Mouse (Mus musculus) embryo, embryonic 9.5 days (tissue): Measurements from ENCODE around the gene Slco2a1.

Experiments
- DNase-seq: peaks from one replicate; pipeline ENCODE4 v3.0.0-alpha.2; 2017; ENCODE audit errors: extremely low spot score

Slco2a1 gene

DNA sequence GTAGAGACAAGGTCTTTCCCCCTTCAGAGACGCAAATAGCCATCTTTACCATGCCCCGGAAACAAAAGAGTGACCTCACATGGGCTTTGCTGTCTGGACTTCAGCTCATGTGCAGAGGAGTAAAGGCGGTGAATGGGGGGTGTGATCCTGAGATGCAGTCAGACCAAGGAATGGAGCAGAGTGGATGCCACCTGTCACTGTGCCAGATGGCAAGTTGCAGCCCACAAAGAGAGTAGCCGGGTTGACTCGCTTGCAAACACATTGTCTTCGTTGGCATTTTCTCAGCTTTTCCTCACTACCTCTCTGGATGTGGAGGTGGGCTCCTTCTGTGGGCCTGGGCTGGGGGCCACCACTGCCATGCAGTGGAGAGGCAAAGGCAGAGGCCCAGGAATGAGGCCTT is 98.2 kb downstream of the Slco2a1 start:
- no peak for DNase-seq

GRCm38 (mm10) chr9:103087301-103087700 is 98.8 kb downstream of the Slco2a1 start:
- no peak for DNase-seq

- DNase-seq: no peak
Measured at GRCm38 (mm10) chr9:103088661-103089060, 100.1 kb downstream of the Slco2a1 start.

DNA sequence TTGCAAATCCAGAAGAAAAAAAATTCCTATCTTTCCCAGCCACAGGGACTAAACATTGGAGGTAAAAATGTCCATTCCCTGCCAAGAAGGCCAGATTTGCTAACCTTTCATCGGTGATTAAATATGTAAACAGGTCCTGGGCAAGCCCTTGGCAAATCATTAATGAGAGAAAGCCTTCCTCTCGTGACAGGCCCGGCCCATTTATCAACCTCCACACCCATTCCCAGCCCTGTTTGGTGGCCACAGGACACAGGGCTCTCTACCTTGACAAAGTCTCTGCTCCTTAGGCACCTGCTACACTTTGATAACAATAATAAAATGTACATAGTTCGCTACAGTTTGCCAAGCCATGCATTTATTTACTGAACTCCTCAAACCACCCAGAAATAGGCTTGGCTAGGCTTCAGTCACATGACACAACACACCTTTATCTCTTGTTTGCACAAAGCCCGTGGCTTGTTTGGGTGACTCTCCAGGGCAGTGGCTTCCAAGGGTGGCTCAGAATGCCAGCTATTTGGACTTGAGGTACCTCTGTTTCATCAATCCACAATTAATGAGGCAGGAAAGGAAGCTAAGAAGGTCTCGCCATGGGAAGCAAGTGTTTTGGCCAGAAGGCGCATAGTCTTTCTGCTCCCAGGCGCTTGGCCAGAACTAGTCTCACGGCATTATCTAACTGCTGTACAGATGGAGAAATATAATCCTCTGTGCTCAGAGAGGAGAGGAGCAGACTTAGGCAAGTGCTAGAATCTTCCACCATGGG is 101.8 kb downstream of the Slco2a1 start:
- no peak for DNase-seq

- no peak for DNase-seq
Measured at GRCm38 (mm10) chr9:103091039-103091883, 102.7 kb downstream of the Slco2a1 start.

- peak; percentile 86 for DNase-seq
Measured at GRCm38 (mm10) chr9:103092248-103092647, 103.7 kb downstream of the Slco2a1 start.

GRCm38 (mm10) chr9:103093681-103094080 is 105.2 kb downstream of the Slco2a1 start:
- no peak for DNase-seq

DNA sequence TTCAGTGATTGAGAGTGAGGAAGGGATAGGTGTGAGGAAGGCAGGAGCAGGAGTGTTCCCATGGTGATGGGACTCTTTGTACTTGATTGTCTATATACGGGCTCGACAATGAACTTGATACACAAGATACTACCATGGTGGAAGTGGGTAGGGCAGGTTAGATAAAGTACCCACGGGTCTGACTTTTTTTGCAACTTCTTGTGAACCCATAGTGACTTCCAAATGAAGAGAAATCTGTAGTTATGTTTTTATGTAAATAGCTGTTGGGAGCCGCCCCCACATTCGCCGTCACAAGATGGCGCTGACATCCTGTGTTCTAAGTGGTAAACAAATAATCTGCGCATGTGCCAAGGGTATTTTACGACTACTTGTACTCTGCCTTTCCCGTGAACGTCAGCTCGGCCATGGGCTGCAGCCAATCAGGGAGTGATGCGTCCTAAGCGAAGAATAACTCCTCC is 119.9 kb downstream of the Slco2a1 start:
- peak; percentile 68 for DNase-seq

- no peak for DNase-seq
Measured at GRCm38 (mm10) chr9:103108943-103109670, 120.6 kb downstream of the Slco2a1 start.

GRCm38 (mm10) chr9:103109911-103110310 is 121.4 kb downstream of the Slco2a1 start:
- DNase-seq: no peak

DNA sequence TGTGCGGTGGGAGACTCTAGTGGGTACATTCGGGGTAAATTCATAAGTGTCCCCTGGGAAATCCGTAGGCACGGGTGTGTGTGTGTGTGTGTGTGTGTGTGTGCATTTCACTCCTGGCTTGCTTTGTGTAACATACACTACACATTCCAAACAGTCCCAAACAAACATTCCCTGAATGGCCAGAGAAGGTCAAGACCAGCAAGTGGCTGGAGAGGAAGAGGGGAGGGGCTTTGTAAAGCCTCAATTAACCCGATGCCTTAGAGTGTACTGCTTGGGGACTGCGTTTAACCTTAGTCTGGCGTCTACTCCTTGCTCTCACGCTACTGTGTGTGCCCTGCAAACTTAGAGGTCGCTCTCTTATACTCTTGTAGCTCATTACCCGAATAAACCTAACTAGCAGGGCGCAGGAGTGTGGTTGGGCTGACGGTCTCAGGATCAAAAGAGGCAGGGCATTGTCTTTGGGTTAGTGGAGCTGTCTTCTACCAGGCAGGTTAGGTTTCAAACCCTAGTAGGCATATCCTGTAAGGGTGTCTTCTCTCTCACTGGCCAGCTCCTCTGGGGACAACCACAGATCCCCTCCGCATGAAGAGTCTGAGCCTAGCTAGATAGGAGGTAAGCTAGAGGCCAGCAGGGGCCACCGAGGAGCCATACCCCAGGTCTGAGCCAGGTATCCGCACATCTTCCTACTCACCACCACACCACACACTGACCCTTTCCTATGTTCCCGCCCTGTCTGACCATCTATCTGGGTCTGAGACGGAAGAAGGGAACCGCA is 122.4 kb downstream of the Slco2a1 start:
- no peak for DNase-seq

DNA sequence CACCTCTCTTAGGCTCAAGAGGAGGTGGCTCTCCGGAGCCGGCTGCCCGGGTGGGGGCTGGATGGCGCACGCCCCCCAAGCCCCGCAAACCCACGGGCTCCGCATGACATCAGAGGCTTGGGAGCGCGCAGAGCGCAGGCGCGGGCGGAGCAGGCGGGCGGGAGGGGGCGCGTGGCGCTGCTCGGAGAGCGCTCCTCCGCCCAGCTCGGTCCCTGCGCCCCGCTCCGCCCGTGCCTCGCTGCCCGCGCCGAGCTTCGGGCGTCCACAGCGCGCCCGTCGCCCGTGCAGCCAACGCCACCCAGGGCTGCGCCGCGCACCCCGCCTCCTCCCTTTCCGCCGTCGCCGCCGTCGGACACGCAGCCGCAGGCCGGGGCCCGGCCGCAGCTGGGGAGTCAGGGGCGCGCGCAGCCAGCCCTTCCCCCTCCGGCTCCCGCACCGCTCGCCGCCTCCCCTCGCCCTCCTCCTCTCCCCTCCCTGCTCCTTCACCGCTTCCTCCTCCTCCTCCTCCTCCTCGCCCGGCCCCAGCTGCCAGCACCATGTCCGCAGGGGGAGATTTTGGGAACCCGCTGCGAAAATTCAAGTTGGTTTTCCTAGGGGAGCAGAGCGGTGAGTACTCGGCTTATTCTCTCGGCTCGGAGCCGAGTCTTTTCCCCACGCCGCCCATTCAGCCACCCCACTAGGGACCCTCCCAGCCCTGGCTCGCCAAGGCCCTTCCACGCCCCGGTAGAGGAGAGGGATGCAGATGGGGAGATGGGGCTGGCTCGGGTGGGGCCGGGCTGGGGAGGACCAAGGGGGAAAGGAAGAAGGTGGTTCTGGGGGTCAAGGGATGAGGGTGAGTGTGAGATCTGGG is 123.3 kb downstream of the Slco2a1 start, which contains the start of gene Rab6b:
TSS of gene Rab6b (plus strand) at position 167 of the 850 bp plus-strand sequence.
- DNase-seq: peak; percentile 61

- no peak for DNase-seq
Measured at GRCm38 (mm10) chr9:103112471-103113271, 124.2 kb downstream of the Slco2a1 start.

DNA sequence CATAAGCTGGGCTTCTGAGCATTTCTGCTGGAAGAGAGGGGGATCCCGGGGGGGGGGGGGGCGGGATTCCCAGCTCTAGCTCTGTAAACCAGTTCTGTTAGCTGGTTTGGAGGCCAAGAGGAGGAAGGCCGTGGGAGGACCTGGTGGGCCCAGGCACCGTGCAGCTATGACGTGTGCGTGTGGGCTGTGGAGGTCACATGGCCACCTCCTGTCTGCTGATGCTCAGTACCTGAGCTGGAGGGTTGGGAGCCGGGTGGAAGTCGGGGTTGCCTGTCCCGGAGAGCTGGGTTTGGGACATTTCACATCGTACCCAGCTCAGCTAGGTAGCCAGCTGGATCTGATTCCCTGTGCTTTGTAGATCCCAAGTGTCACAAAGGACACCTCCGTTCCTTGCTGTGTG is 124.8 kb downstream of the Slco2a1 start:
- DNase-seq: no peak

DNA sequence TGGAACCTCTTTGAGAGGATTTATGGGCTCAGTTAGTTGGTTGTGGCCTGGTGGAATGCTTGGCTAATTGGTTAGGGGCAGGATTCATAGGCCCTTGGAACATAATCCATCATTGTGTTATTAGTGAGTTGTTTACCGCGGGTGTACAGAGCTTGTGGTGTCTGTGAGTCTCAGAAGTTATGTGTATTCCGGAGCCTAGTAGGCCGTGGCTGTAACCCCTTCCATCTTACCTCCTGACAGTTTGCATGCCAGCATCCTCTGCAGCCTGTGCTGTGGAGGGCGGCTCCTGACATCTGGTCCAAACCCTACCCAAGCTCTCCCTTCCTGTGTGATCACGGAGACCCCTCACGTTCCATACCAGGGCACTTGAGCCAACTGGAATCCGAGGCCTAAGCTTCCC is 125.8 kb downstream of the Slco2a1 start:
- DNase-seq: no peak

DNA sequence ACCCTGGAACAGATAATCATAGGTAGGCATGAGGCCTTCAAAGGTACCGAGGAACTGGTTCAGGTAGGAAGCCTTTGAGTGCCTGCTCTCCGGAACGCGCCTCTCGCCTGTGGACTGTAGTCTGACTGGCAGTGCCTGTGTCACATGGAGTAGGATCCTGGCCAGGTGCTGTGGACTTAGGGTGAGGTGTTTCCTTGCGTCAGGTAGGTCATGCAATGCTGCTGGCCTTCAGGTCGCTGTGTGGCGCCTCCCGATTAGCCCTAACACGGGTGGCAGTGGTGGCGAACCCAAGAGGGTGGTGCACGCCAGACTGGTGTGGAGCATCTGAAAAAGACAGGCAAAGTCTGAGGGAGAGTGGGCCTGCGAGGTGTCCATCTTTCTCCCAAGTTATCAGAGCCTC is 126.4 kb downstream of the Slco2a1 start:
- DNase-seq: no peak

DNA sequence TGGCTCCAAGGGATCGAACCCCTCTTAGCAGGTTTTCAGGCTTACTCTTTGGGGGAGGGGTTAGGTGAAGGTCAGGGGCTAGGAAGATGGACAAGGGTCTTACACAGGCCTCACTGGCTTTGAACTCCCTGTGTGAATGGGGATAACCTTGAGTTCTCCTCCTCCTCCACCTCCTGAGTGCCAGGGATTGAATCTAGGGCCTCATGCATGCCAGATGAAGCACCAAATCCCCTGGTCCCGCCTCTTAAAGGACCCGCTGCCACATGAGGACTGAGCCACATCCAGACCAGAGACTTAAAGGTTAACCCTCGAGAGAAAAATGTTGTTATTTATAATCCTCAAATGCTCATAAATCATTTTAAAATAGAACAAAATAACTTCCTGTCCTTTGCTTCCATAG is 128.4 kb downstream of the Slco2a1 start:
- DNase-seq: no peak

DNA sequence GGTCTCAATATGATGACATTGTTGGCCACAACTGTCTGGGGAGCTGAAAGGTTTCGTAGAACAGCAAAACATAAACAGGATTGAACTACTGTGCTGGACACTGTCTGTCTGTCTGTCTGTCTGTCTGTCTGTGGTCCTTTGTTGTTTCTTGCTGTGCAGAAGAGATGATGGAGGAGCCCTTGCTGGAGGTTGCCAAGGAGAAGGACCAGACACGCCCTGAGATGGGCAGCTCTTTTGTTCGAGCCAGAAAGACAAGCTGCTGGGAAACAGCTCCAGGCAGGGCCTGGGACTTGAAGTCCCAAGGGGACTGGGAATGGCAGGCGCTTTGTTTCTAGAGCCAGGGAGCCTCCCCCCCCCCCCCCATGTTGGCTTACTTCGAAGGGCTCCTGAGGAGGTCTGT is 129.0 kb downstream of the Slco2a1 start:
- no peak for DNase-seq

DNA sequence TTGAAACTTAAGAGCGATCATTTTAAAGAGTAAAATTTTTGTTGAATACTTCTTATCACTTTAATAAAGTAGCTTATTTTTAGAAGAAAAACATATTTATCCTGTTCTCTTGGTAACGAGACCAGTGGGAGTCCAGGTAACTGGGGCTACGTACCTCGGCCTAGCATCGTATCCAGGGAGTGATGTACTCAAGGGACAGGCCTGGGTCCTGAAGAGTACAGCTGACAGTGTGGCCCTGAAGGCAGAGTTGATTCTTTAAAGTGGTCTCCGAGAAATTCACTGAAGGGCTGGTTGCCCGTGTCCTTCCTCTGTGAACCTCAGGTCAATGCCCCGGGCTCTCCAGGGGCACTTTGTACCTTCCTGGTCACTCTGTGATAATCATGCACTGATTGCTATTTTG is 129.4 kb downstream of the Slco2a1 start:
- no peak for DNase-seq
